Mouse (Mus musculus) adipose tissue, adult 10 weeks (tissue): ENCODE data around the gene Timmdc1. TPM values are rescaled to one million over a fixed set of nuclear protein-coding genes. Genes with fewer than 3 reads are reported as not detected.

ENCODE experiments used
- polyA plus RNA-seq: library from polyadenylated mRNA; stranded (reverse); fragments of 350-450 nt; fragmentation: Illumina TruSeq; extraction: RNeasy Lipid Tissue Mini Kit (QIAGEN cat#74804); gene quantifications from one replicate; pipeline ENCODE4 v1.2.3, GENCODE M21; 2014; ENCODE audit warnings: low read depth, low replicate concordance

The Timmdc1 gene
- polyA plus RNA-seq = 21.7 TPM

GRCm38 (mm10) chr16:38522129-38523084 lies at the start of gene Timmdc1:
Timmdc1 (minus strand) TSS chr16:38522663.

GRCm38 (mm10) chr16:38558221-38558748 lies 35.8 kb upstream of the Timmdc1 start, which contains the start of gene Tmem39a:
Tmem39a (plus strand) TSS chr16:38558698.

GRCm38 (mm10) chr16:38549479-38550396 lies 27.3 kb upstream of the Timmdc1 start, which contains the start of gene Poglut1:
Poglut1 (minus strand) TSS chr16:38550258.

GRCm38 (mm10) chr16:38455511-38456418 lies 66.7 kb downstream of the Timmdc1 start, which contains the start of gene Cd80:
Cd80 (plus strand) TSS chr16:38455561.

GRCm38 (mm10) chr16:38452442-38453202 lies 69.8 kb downstream of the Timmdc1 start, which contains the start of gene Adprh:
Adprh (minus strand) TSS chr16:38452703.

Other genes starting within 250 kb of the Timmdc1 start
- gene Nr1i2, start 227.8 kb downstream of the Timmdc1 start, polyA plus RNA-seq = 0.15 TPM
- 2.7 TPM for gene Maats1, start 180.5 kb downstream of the Timmdc1 start, polyA plus RNA-seq
- gene Cox17, start 175.7 kb downstream of the Timmdc1 start, polyA plus RNA-seq = 209 TPM
- not detected for gene Gm21987, start 175.6 kb downstream of the Timmdc1 start, polyA plus RNA-seq
- 5.7 TPM for gene Popdc2, start 160.5 kb downstream of the Timmdc1 start, polyA plus RNA-seq
- 34.9 TPM for gene Pla1a, start 89.5 kb downstream of the Timmdc1 start, polyA plus RNA-seq
- 20.4 TPM for gene Adprh, start 70.0 kb downstream of the Timmdc1 start, polyA plus RNA-seq
- gene Cd80, start 67.1 kb downstream of the Timmdc1 start, polyA plus RNA-seq = 1.1 TPM
- gene Poglut1, start 27.6 kb upstream of the Timmdc1 start, polyA plus RNA-seq = 29.1 TPM
- 71.8 TPM for gene Tmem39a, start 36.0 kb upstream of the Timmdc1 start, polyA plus RNA-seq
- 20.9 TPM for gene Arhgap31, start 190.6 kb upstream of the Timmdc1 start, polyA plus RNA-seq
- 59.9 TPM for gene B4galt4, start 219.6 kb upstream of the Timmdc1 start, polyA plus RNA-seq